Mouse (Mus musculus): Measurements from ENCODE around the gene Ccdc105. TPM values are rescaled to one million over a fixed set of nuclear protein-coding genes. Genes with fewer than 3 reads are reported as not detected.

The Ccdc105 gene
- polyA plus RNA-seq, 1 experiment, result 0.13 TPM

DNA sequence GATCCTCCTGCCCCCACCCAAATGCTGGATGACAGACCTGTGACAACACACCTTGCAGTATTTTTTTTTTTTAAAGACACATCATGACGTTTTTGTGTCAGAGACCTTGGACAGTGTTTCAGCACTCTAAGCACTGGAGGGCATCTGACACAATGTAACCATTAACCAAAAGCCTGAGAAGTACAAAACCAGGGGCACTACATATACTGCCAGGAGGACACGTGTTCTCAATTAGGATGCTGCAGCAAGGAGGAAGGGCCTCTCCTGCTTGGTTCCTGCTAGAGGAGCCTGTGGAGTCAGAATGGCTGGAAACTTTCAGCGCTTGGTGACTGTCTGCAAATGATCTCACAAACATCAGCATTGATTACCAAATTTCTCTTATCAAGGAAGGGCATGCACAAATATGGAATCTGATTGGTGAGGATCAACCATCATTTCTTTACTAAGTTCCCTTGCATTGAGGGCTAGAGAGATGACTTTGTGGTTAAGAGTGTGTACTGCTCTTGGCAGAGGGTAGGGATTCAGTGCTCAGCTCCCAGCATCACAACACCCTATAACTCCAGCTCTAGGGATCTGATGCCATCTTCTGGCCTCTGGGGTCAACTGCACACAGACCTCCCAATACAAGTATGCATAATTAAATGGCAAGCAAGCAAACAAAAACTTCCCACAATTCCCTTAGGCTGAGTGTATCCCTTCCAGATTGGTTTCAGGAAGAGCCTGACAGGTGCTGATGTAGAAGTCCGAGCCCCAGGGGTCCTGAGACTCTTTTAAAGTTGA lies 7.2 kb downstream of the Ccdc105 start:
- TF ChIP-seq CTCF (IDR thresholded peaks at IDR 0.05; ENCODE audit: borderline replicate concordance, control insufficient read depth, extremely low read depth, insufficient read depth, low read length, poor library complexity) (no peak), POLR2A (IDR thresholded peaks at IDR 0.05; ENCODE audit: control insufficient read depth, extremely low read depth, insufficient read depth, low read length, poor library complexity) (no peak)
- H3K36me3 ChIP-seq (ENCODE audit: control insufficient read depth, insufficient read depth, low read length), result no peaks in the 10 kb centered on the region
- H3K27me3 ChIP-seq (ENCODE audit: control insufficient read depth, insufficient read depth, low read length), result no peaks in the 10 kb centered on the region
- no peak overlapping the region for H3K27ac ChIP-seq (ENCODE audit: control insufficient read depth, insufficient read depth, low read length)
- H3K4me3 ChIP-seq (ENCODE audit: control insufficient read depth, insufficient read depth, low read length), result no peak overlapping the region
- no peaks in the 10 kb centered on the region for H3K4me1 ChIP-seq (replicated peaks; ENCODE audit: control insufficient read depth, insufficient read depth, low read length)
- 58% methylated on average over 4 of the region's 4 CpGs for WGBS
- DNase-seq, result no peak

- Histone ChIP-seq H3K27me3 (ENCODE audit: control insufficient read depth, insufficient read depth, low read length) (no peaks in the 10 kb centered on the region), H3K4me3 (ENCODE audit: control insufficient read depth, insufficient read depth, low read length) (no peak overlapping the region), H3K36me3 (ENCODE audit: control insufficient read depth, insufficient read depth, low read length) (no peaks in the 10 kb centered on the region), H3K27ac (ENCODE audit: control insufficient read depth, insufficient read depth, low read length) (no peak overlapping the region), H3K4me1 (replicated peaks; ENCODE audit: control insufficient read depth, insufficient read depth, low read length) (no peaks in the 10 kb centered on the region)
- DNase-seq, result no peak
- TF ChIP-seq CTCF (IDR thresholded peaks at IDR 0.05; ENCODE audit: borderline replicate concordance, control insufficient read depth, extremely low read depth, insufficient read depth, low read length, poor library complexity) (no peak), POLR2A (IDR thresholded peaks at IDR 0.05; ENCODE audit: control insufficient read depth, extremely low read depth, insufficient read depth, low read length, poor library complexity) (no peak)
These were observed 9.1 kb downstream of the Ccdc105 start for GRCm38 (mm10) chr10:78743721-78744120.

DNA sequence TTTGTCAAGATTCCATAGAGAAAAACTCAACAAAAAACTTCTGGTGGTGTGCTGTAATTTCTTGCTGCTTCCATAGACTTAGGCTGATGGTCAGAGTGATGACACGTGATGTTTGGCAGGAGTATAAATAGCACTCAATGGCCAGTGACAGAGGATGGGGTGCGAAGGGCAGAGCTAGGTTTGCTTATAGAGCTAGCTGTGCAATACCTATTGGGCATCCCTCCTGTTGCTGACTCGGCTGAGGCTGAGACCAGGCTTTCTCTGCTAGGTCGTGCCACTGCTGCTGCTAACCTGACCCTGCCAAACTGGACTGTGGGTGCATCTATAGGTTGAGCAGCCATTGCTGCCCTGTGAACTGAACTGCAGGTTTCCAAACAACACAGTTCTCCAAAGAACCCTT lies 13.0 kb downstream of the Ccdc105 start:
- Histone ChIP-seq H3K36me3 (ENCODE audit: control insufficient read depth, insufficient read depth, low read length) (no peaks in the 10 kb centered on the region), H3K27me3 (ENCODE audit: control insufficient read depth, insufficient read depth, low read length) (no peaks in the 10 kb centered on the region), H3K4me1 (replicated peaks; ENCODE audit: control insufficient read depth, insufficient read depth, low read length) (no peaks in the 10 kb centered on the region), H3K27ac (ENCODE audit: control insufficient read depth, insufficient read depth, low read length) (no peak overlapping the region), H3K4me3 (ENCODE audit: control insufficient read depth, insufficient read depth, low read length) (no peak overlapping the region)
- 88% methylated on average over 4 of the region's 4 CpGs for WGBS
- no peak for DNase-seq
- TF ChIP-seq POLR2A (IDR thresholded peaks at IDR 0.05; ENCODE audit: control insufficient read depth, extremely low read depth, insufficient read depth, low read length, poor library complexity) (no peak), CTCF (IDR thresholded peaks at IDR 0.05; ENCODE audit: borderline replicate concordance, control insufficient read depth, extremely low read depth, insufficient read depth, low read length, poor library complexity) (no peak)

- 87% methylated on average over 5 of the region's 5 CpGs for WGBS
- Histone ChIP-seq H3K4me3 (ENCODE audit: control insufficient read depth, insufficient read depth, low read length) (no peak overlapping the region), H3K27ac (ENCODE audit: control insufficient read depth, insufficient read depth, low read length) (no peak overlapping the region), H3K36me3 (ENCODE audit: control insufficient read depth, insufficient read depth, low read length) (no peaks in the 10 kb centered on the region), H3K27me3 (ENCODE audit: control insufficient read depth, insufficient read depth, low read length) (no peaks in the 10 kb centered on the region), H3K4me1 (replicated peaks; ENCODE audit: control insufficient read depth, insufficient read depth, low read length) (no peaks in the 10 kb centered on the region)
- no peak for TF ChIP-seq POLR2A (IDR thresholded peaks at IDR 0.05; ENCODE audit: control insufficient read depth, extremely low read depth, insufficient read depth, low read length, poor library complexity)
- no peak for TF ChIP-seq CTCF (IDR thresholded peaks at IDR 0.05; ENCODE audit: borderline replicate concordance, control insufficient read depth, extremely low read depth, insufficient read depth, low read length, poor library complexity)
- no peak for DNase-seq
These were observed 25.0 kb downstream of the Ccdc105 start for GRCm38 (mm10) chr10:78727876-78728275.

- no peaks in the 10 kb centered on the region for H3K36me3 ChIP-seq (ENCODE audit: control insufficient read depth, insufficient read depth, low read length)
- no peak overlapping the region for H3K27ac ChIP-seq (ENCODE audit: control insufficient read depth, insufficient read depth, low read length)
- TF ChIP-seq CTCF (IDR thresholded peaks at IDR 0.05; ENCODE audit: borderline replicate concordance, control insufficient read depth, extremely low read depth, insufficient read depth, low read length, poor library complexity) (no peak), POLR2A (IDR thresholded peaks at IDR 0.05; ENCODE audit: control insufficient read depth, extremely low read depth, insufficient read depth, low read length, poor library complexity) (no peak)
- no peak overlapping the region for H3K4me3 ChIP-seq (ENCODE audit: control insufficient read depth, insufficient read depth, low read length)
- 75% methylated on average over 3 of the region's 3 CpGs for WGBS
- H3K4me1 ChIP-seq (replicated peaks; ENCODE audit: control insufficient read depth, insufficient read depth, low read length), result no peaks in the 10 kb centered on the region
- no peak for DNase-seq
- no peaks in the 10 kb centered on the region for H3K27me3 ChIP-seq (ENCODE audit: control insufficient read depth, insufficient read depth, low read length)
These were observed 25.8 kb downstream of the Ccdc105 start for GRCm38 (mm10) chr10:78727035-78727434.

GRCm38 (mm10) chr10:78723416-78723815 lies 29.4 kb downstream of the Ccdc105 start:
- Histone ChIP-seq H3K4me3 (ENCODE audit: control insufficient read depth, insufficient read depth, low read length) (no peak overlapping the region), H3K36me3 (ENCODE audit: control insufficient read depth, insufficient read depth, low read length) (no peaks in the 10 kb centered on the region), H3K27ac (ENCODE audit: control insufficient read depth, insufficient read depth, low read length) (no peak overlapping the region), H3K27me3 (ENCODE audit: control insufficient read depth, insufficient read depth, low read length) (no peaks in the 10 kb centered on the region), H3K4me1 (replicated peaks; ENCODE audit: control insufficient read depth, insufficient read depth, low read length) (no peaks in the 10 kb centered on the region)
- no peak for TF ChIP-seq POLR2A (IDR thresholded peaks at IDR 0.05; ENCODE audit: control insufficient read depth, extremely low read depth, insufficient read depth, low read length, poor library complexity)
- TF ChIP-seq CTCF (IDR thresholded peaks at IDR 0.05; ENCODE audit: borderline replicate concordance, control insufficient read depth, extremely low read depth, insufficient read depth, low read length, poor library complexity), result no peak
- DNase-seq, result no peak
- 55% methylated on average over 2 of the region's 2 CpGs for WGBS
